Mouse (Mus musculus) kidney, postnatal 4 days (tissue): ENCODE data around the gene Gna14.

ENCODE experiments used
- DNase-seq, 2 experiments: peaks; one replicate each; pipeline ENCODE4 v3.0.0; 2021; ENCODE audit warnings: mixed read lengths in 2 of 2

Gene Gna14

DNA sequence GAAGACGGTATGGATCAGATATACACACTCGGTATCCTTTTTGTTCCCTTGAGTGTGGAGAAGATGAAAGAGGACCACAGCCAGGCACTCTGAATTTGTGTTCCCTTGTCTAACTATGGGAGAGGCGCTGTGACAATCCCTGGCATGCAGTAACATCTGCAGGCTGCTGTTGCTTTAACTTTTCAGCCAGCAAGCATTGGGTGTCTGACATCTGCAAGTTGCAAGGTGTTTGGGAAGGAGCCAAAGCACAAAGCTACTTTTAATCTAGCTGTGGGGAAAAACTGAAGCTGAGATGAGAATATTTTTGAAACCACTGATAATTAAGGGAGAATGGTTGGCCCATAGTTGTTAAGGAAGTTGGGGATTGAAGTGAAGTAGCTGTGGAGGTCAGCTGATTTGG, 83.0 kb downstream of the Gna14 start:
- no peak for DNase-seq

DNA sequence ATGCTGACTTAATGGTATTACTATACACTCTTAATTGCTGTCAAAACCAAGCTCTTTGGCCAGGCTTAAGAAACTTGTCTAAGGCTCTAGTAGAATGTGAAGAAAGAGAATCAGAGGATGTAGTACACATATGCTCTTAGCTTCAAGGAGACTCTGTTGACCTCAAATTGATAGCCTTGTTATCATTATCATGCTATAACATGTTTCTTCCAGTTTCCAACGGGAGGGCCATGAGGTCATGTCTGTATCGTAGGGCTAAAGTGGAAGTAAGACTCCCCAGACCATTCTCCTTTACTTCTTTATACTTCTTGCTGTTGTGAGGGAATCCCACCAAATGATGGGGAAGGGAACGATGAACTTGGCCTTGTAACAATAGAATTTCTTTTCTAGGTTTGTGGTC, 85.0 kb downstream of the Gna14 start:
- DNase-seq: no peak

DNA sequence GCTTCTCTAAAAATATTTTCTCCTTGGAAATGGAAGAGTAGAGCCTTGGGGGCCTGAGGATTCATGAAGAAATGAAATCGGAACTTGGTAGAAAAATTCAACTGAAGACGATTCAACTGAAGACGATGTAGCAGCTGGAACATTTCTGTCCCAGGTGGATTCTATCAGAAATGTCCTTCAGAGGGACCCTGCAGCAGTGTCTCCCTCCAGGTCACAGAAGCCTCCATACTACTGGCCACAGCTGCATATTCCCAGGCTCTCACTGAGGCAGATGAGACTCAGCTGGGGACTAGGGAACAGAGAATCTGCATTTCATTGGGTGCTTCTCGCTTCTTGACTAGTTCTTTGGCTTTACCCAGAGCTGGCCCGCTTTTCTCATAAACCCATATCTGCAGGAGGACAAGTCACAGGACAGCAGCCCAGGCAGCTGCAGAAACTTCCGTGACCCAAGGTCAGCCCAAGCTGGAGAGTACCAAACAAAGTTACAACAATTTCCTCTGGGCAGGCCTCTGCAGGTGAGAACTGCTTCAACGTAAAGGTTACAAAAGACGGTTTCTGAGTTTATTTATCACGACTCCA, 90.8 kb downstream of the Gna14 start:
- DNase-seq: peak; percentile 24 to 32

DNA sequence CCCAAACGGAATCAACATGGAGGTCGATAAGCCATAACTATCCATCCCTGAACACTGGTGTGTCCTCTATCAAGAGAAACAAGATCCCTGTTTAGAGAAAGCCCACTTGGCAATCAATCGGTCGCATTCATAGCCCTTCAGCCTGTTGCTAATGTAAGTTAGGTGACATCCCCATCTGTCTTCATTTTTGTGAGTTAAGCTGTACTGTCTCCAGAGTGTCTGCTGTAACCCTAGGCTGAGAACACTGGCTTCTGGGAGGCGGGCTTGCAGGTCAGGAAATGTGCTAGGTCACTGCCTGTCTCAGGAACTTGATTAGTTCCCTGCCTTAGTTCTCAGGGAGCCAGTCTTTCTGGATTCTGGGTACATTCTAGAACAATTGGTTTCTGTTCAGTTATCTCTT, 91.5 kb downstream of the Gna14 start:
- DNase-seq: peak in 1 of 2 experiments; percentile 7

DNA sequence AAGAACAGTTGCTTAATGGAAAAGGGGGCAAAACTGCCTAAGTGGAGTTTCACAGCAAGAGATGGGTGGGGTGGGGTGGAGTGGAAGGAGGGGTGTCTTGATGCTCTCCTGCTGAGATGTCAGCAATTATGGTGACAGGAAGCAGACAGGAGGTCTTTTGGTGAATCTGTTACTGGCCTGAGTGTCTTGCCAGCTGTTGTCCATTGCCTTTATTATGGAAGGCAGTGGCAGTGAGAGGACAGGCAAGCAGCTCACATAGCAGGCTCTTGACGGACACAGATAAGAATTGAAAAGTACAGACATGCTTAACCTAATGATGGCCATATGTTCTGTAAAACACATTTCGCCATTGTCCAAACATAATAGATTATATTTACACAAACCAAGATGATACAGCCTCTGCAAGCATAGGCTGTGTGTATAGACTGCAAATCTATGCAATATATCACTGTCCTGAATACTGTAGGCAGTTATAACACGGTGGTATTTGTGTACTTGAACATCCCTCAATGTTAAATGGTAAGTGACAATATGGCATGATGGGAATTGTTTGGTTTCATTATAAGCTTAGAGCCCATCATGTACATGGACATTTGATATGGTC, 92.8 kb downstream of the Gna14 start:
- DNase-seq: peak in 1 of 2 experiments; percentile 19

DNA sequence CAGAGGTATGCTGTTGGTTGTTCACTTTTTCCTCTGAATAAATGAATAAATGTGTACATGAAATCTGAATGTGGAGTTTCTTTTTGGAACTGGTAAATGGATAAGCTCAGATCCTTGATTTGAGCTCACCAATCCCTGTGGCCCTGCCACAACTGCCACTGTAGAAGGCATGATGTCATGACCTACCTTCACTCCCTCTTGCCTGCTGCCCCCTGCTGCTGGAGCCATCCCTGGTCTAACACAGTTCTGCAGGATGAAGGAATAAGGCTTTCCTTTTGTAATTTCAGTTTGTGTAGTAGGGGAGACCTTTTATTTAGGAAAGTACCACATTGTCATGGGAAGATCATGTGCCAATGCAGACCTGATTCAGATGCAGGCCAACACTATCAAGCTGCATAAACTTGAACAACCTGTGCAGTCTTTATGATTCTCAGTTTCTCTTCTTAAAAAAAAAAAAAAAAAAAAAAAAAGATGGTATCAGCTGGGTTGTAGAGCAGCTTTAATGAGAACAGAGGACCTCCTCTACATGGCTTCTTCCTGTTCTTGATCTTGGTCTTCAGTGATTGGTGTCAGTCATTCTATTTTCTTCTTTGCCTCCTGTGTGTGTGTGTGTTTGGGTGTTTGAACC, 93.8 kb downstream of the Gna14 start:
- peak; percentile 43 to 45 for DNase-seq

DNA sequence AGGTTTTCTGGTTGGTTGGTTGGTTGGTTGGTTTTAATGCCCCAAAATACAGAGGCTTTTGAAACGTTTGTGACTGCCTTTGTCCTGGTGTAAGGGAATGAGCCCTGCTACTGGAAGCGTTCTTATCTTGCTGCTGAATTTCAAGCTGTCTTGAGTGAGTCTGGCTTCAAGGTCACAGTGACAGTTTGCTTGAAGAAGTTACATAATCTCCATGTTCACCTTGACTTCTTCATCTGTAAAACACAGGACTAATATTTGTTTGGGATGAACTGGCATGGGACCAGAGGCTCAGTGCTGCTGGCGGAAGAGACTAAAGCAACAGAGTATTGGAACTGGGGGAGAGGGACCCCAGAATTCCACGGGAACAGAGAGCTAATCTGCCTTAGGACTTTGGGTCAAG, 94.4 kb downstream of the Gna14 start:
- no peak for DNase-seq

DNA sequence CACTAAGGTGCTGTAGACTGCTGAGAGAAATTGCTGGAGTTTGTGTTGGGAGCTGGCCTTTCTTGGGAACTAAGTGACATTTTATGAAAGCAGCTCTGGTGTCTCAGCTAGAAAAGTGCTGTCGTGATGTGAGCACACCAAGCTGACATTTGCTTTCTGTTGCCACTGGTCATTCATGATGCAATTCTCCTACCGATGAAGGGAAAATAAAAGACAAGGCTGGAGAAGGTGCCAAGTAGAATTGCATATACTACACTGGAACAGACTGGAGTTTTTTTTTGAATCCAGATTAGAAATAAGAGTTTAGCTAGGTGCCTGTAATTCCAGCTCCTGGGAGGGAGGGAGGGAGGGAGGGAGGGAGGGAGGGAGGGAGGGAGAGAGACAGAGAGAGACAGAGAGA, 98.7 kb downstream of the Gna14 start:
- DNase-seq: no peak

DNA sequence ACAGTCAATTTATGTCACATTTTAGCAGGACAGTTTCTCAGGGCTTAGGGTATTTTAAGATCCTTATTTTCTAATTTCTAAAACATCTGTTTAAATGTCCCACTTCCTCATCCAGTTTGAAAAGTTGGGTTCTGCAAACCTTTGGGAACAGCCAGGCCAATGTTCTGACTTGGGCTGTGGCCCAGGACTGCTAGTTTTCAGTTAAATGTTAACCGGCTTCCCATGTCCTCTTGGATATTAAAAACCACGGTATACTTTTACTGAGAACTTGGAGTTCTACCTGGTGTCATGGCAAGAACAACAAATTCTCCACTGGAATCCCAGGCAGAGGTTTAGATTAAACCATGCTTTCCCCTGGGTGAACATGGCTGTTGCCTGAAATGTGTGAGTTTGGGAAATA, 102.9 kb downstream of the Gna14 start:
- DNase-seq: no peak

DNA sequence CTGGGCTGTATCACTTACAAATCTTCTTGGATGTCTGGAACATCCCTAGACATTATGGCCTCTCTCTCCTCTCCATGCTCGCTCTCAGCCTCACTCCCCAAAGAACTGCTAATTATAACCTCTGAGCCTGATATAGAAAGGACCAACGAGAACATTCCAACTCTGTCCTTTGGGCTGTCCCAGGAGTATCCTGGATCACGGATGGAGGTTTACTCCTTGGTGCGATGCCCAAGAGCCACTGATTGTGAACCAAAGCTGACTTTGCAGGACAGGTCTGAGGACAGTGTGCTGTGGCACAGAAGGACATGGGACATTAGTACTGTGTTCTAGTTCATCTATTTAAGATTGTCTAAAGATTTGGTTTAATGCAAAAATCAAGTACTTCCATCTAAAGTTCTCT, 108.1 kb downstream of the Gna14 start:
- DNase-seq: no peak

DNA sequence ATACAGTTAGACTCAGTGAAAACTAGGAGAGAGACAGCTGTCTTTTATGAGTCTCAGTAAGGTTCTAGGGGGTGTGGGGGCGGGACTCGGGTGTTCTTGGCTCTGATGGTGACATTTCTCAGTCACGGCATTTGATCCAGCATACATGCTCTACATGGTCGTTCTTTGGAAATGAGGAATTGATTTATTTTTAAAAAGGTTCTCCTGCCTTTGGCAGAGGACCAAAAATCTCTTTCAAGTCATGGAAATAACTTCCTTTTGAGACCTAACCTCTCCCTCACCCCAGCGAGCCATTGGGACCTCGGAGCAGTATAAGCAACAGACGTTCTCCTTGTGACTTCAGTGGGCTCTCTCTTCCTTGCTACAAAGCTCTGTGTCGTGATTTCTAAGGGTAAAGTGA, 121.4 kb downstream of the Gna14 start:
- peak in 1 of 2 experiments; percentile 16 for DNase-seq

DNA sequence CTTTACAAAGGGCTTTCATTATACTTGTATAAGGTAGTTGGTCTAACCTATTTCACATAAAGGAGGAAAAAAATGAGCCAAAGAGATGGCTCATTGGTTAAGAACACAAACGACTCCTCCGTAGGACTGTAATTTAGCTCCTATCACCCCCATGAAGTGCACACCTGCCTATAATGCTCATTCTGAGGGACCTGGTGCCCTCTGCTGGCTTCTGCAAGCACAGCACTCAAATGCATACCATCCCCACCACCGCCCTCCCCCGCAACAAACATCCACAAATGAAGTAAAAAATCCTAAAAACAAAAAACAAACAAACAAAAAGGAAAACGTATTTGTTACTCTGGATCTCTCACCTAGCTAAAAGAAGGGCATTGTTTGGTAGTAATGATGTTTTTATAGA, 122.4 kb downstream of the Gna14 start:
- DNase-seq: peak; percentile 20 to 29

DNA sequence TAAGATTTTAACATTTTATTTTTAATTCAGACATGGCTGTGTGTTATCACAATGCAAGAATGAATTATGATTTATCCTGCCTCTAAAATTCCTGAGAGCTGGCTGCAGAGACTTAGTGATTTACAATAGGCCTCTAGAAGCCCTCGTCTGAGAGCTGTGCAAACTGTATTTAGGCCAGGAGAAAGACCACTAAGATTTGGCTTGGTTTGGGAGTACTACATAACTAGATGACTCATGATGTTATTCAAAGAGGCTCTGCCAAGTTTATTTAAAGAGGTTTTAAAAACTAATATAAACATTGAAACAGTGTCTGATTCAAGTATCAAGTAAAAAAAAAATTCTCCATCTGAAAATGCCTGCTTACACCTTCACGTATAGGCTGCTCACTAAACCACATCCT, 123.0 kb downstream of the Gna14 start:
- no peak for DNase-seq

DNA sequence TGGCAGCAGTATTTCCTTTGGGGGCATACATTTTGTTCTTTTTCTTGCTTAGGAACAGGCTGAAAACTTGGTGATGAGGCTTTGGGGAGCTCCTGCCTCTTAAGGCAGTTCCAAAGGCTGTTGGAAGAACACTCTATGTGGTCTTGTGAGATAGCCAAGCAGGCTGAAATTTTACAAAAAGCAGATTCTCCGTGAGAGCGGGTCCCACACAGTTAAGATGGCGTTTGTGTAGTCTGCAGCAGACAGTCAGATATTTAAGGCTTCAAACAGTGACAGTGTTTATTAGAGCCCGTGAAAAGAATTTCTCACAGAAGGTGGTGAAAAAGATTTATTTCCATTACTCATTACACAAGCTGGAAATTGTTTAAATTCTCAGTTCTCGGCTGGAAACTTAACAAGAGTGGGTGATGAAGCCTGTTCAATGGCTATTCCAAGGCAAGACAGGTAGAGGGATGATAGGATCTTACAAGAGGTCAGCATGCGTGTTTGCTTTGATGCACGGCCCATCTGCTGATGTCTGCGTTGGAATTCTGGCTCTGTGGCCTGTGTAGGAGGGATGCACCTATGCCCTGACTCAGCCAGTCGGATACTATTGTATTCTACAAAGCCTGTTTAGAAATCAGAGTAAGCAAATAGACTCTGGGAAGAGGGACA, 123.8 kb downstream of the Gna14 start:
- no peak for DNase-seq

DNA sequence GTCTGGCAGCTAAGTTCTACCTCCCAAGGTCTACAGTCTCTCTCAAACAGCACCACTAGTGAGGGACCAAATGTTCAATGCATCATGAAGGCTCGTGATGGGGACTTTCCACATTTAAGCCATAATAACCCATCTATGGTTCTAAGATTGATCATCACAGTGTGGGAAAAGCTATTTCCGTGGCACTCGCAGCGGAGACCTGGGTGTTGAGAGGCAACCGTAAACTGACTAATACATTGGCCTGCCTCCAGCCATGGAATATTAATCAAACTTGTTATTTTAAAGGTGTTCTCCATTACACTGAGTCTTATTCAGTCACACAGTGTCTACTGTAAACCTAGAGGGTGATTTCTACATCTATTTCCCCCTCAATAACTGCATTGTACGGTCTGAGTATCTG, 127.1 kb downstream of the Gna14 start:
- DNase-seq: no peak

DNA sequence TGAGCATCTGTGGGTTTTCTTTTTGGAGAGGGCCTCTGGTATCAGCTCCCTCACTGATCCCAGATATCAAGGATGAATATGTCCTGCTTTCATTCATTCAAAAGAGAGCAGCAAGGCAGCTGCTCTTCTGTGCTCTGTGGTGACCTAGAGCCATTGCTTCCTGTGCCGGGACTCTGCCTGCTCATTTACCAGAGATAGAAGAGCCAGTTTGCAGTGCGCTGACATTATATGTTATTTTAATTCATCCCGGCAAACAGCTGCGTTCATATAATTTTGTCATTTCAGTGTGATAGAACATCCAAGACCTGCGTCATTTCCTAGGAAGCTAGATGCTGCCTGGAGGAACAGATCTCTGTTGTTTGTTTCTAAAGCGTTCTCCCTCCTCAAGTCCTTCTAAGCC, 141.2 kb downstream of the Gna14 start:
- no peak for DNase-seq

DNA sequence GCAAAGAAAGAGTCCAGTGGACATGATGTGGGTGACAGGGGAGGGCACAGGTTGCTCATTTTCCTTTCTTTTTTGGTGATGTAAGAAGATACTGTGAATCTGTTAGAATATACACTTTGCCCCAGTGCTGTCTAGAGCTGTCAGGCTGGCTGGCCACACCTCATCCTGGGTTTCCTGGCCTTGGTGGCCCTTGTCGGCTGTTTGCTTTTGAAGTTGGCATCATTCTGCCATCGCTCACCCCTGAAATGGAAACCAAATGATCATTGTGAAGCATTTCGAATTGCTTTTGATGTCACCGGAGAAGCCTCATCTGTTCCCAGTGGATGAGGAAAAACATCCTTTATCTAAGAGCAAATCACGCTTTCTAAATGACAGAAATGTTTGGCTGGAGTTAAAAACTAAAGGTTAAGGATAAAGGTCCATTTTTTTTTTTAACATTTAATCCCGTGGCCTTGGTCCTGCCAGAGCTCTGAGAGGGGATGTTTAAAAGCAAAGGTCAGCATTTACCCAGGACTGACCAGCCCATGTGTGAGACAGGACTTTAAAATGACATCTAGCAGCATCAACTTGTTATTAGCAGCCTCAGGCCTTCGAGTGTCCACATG, 144.2 kb downstream of the Gna14 start:
- no peak for DNase-seq

DNA sequence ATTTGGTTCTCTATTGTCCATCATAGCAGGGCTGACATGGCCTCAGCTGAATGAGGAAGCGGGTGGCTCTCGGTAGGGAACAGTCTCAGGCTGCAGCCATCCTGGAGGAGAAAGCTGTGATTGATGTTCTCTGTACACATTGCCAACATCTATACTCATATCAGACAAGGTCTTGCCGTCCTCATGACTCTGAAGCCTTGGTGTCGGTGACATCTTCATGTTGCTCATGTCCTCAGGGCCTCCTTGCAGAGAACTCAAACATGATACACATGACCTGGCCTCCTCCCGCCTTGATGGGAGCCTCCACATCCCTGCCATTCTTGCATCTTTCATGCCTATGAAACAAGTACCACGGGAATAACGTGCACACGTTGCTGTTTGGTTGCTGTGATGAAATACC, 144.9 kb downstream of the Gna14 start:
- no peak for DNase-seq

DNA sequence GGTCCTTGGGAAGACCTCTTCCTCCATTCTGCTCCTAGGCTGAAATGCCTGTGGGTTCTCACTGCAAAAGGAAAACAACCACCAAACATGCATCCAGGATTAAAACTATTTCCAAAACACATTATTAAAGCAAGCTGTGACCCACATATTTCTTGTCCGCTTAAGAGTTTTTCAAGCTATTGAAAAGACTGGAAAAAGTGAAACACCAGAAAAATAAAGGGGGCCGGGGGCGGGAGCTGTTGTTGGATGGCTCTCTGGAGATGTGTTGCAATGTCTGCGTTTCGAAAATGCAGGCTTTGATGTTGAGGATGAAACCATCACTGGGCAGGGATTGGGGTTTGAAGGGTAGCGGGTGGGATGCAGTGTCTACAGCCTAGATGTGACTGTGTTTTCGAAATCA, 149.0 kb downstream of the Gna14 start:
- DNase-seq: no peak

DNA sequence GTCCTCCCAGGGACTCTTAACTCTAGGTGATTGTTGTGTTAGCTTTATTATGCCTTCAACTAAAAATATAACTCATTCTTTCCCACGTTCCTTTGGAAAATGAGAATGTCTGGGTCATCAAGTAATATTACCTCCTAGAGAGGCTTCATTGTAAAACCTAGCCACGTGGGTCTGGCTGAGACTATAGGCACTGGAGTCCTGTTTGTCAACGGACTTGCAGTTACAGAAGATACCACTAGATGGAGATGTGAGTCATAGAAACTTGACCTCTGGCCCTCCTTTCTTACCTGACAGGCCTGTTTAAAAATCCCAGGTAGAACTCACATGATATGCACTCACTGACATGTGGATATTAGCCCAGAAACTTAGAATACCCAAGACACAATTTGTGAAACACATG, 149.8 kb downstream of the Gna14 start:
- DNase-seq: no peak

DNA sequence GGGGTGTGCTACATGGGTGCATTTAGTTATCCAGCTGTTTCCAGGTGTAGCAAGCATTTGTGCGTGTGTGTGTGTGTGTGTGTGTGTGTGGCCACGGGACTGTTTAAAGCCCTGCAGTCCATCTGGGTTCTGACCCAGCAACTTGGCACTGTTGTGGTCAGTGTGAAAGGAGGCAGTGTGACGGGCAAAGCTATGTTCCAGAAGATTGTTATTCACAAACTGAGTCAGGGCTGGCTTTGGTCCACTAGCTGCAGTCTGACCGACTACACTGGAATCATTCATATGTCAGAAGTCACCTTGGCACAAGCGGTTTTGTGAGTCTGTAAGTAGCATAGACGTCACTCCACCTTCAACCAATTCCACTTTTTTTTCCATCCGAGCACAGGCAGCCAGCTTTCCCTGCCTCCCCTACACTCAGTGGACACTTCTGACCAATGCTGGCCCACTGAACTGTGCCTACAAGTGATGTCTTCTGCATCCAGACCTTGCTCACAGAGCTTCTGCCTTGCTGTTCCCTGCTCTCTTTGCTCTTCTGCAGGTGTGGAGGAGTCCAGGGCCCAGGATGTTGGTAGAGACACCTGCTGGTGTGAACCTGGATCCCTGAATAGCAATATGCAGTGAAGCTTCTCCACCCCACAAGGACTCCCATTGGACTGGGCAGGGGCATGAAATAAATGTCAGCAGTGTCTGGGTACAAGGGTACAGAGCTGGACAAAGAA, 157.9 kb downstream of the Gna14 start:
- DNase-seq: no peak

DNA sequence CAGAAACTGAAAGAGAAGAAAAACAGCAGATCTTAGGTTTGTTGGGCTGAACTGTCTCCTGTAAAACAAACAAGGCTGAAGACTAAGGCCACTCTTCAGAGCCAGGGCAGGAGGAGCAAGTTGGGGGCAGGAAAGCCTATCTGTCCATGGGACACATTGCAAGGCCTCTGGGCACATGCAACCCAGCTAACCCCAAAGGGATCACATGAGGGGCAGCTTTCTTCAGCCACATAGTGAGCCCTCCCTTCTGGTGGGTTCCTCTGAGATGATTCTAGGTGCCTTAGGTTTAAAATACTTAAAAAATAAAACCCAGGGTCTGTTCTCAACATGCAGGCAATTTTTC, 158.4 kb downstream of the Gna14 start:
- no peak for DNase-seq

DNA sequence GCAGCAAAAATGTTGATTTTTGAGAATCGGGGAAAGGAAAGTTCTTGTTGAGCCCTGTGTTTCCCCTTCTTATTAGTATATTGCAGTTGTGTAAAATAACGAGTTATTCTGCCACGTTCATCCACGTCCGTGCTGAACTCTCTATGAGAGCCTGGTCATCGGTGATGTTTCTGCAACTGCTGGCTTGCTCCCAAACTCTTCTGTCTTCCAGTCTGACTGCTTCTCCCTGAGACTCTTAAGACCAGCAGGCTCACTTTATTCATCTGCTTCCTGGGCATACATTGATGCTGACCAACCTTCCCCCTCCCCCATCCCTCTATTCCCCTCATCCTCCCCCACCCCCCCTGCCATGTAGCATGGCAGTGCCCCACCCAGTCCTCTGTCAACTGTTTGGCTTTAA, 161.7 kb downstream of the Gna14 start:
- DNase-seq: no peak
